Mouse (Mus musculus) heart, postnatal 0 days (tissue): ENCODE data around the gene Myh10.

Experiments
- CTCF ChIP-seq: IDR thresholded peaks from 2 replicates; pipeline ENCODE4 v1.5.1; 2016; ENCODE audit warnings: antibody characterized with exemption, control low read depth, low read depth
- EP300 ChIP-seq: IDR thresholded peaks from 2 replicates; pipeline ENCODE4 v1.6.1; 2016; ENCODE audit warnings: antibody characterized with exemption, low read depth

DNA sequence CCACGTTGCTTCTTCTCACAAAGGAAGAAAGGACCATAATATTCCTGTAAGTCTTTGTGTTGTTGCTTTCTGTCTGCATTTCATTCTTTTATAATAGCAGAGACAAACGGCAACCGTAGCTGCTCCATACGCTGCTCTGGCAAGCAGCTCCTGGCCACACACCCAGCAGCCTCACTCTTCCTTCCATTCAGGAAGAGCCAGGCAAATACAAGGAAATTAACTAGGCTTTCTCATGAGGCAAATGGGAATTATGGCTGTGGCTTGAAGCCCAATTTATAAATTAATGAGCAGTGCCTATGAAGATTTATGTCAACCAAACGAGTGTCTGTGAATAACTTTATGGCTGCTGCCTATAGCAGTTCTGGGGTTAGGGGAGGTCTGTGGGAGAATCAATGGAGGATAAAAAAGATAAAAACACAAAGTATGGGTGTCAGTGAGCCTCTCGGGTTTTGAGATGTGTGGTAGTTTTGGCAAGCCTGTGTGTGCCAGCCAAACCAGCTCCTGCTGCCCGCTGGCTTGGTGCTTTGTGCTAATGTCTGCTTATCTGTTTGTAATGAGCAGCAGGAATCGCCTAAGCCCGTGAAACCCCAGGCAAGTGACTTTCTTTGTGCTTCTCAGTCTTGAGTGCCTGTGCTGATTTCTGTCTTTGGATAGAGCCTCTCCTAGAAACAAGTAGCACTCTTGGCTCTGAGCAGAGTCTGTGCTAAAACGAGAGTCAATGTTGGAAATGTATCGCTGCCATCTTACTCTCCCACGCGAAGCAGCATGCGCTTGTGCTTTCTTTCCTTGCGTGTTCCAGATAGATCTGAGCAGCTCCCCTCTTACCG is 54.2 kb downstream of the Myh10 start:
- TF ChIP-seq CTCF, result no peak
- no peak for TF ChIP-seq EP300
